Mouse (Mus musculus) mature B cell (primary cell): ENCODE data around the gene Ehd4.

Experiments
- in situ Hi-C: fragments of 300-500 bp; cut with MboI; formaldehyde crosslinking; loops from 2 replicates; pipeline ENCODE4 v1.14.3; 2019

The Ehd4 gene

GRCm38 (mm10) chr2:120154361-120154894 lies at the start of gene Ehd4:
Ehd4 (minus strand) TSS chr2:120154606.
- in situ Hi-C loops = no loop called here

GRCm38 (mm10) chr2:120203742-120204141 lies 49.3 kb upstream of the Ehd4 start:
- in situ Hi-C loops = no loop called here

GRCm38 (mm10) chr2:120200077-120200476 lies 45.7 kb upstream of the Ehd4 start:
- in situ Hi-C loops = no loop called here

- in situ Hi-C loops = no loop called here
Measured at GRCm38 (mm10) chr2:120188174-120188573, 33.8 kb upstream of the Ehd4 start.

GRCm38 (mm10) chr2:120187583-120187982 lies 33.2 kb upstream of the Ehd4 start:
- in situ Hi-C loops = no loop called here

- in situ Hi-C loops = no loop called here
Measured at GRCm38 (mm10) chr2:120185527-120186276, 31.3 kb upstream of the Ehd4 start.

GRCm38 (mm10) chr2:120178936-120179335 lies 24.5 kb upstream of the Ehd4 start:
- in situ Hi-C loops = no loop called here

GRCm38 (mm10) chr2:120173718-120174117 lies 19.3 kb upstream of the Ehd4 start:
- in situ Hi-C loops = no loop called here

- in situ Hi-C loops = no loop called here
Measured at GRCm38 (mm10) chr2:120171362-120171761, 17.0 kb upstream of the Ehd4 start.

GRCm38 (mm10) chr2:120170726-120171125 lies 16.3 kb upstream of the Ehd4 start:
- in situ Hi-C loops = no loop called here

- in situ Hi-C loops = loop anchor here (5.0 kb wide), 1 partner anchor 82 kb away; no protein-coding TSS in a partner anchor
Measured at GRCm38 (mm10) chr2:120169382-120169781, 15.0 kb upstream of the Ehd4 start.

- in situ Hi-C loops = loop anchor here (5.0 kb wide), 1 partner anchor 80 kb away; no protein-coding TSS in a partner anchor
Measured at GRCm38 (mm10) chr2:120167763-120168162, 13.4 kb upstream of the Ehd4 start.

GRCm38 (mm10) chr2:120165474-120165873 lies 11.1 kb upstream of the Ehd4 start:
- in situ Hi-C loops = loop anchor here (5.0 kb wide), 1 partner anchor 78 kb away; no protein-coding TSS in a partner anchor

GRCm38 (mm10) chr2:120159434-120159833 lies 5.0 kb upstream of the Ehd4 start:
- in situ Hi-C loops = no loop called here

- in situ Hi-C loops = no loop called here
Measured at GRCm38 (mm10) chr2:120158846-120159245, 4.4 kb upstream of the Ehd4 start.

GRCm38 (mm10) chr2:120158016-120158415 lies 3.6 kb upstream of the Ehd4 start:
- in situ Hi-C loops = no loop called here

GRCm38 (mm10) chr2:120157606-120158005 lies 3.2 kb upstream of the Ehd4 start:
- in situ Hi-C loops = no loop called here

- in situ Hi-C loops = no loop called here
Measured at GRCm38 (mm10) chr2:120153586-120154360, 633 bp downstream of the Ehd4 start.

GRCm38 (mm10) chr2:120150571-120150970 lies 3.8 kb downstream of the Ehd4 start:
- in situ Hi-C loops = no loop called here

- in situ Hi-C loops = no loop called here
Measured at GRCm38 (mm10) chr2:120149634-120150033, 4.8 kb downstream of the Ehd4 start.

GRCm38 (mm10) chr2:120147999-120148398 lies 6.4 kb downstream of the Ehd4 start:
- in situ Hi-C loops = no loop called here

GRCm38 (mm10) chr2:120147364-120147763 lies 7.0 kb downstream of the Ehd4 start:
- in situ Hi-C loops = no loop called here

- in situ Hi-C loops = no loop called here
Measured at GRCm38 (mm10) chr2:120146543-120146942, 7.9 kb downstream of the Ehd4 start.
